In the genomic region with DNA sequence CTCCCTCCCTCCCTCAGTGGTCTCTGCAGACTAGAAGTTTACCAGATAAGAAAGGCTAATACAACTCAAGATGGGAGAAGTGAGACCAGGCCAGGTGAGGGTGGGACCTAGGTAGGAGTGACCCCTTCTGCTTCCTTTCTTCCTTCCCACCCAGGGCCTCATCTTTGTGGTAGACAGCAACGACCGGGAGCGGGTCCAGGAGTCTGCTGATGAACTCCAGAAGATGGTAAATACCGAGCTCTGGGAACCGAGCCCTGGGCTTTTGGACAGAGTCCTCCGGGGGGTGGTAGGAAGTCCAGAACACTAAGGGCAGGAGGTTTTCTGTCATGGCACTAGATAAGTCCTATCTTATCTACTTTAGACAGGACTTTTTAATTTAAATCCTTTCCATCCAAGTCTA, we compare ENCODE assay signal across 10 mouse cellular contexts. TPM values are rescaled to one million over a fixed set of nuclear protein-coding genes. Genes with fewer than 3 reads are reported as not detected.
A peak's percentile ranks its signal among the peaks of the same experiment; 100 is the strongest.
DNase-seq lines count a peak whose midpoint lies in the region; ATAC-seq and TF ChIP-seq lines count a peak whose summit lies in the region.
"Had no signal": no experiment of that assay in that cellular context is flagged by ENCODE, and none has a peak within 500 bp of the region (broad histone marks: within the 10 kb centered on the region; RNA-seq: fewer than 3 reads in every experiment).

No protein-coding gene starts in this region.

- TF ChIP-seq CTCF in intestine, postnatal 0 days (IDR thresholded peaks at IDR 0.05; ENCODE audit: low read depth), result no peak
- TF ChIP-seq CTCF in heart, postnatal 0 days (IDR thresholded peaks at IDR 0.05; ENCODE audit: low read depth), result no peak

- TF ChIP-seq EP300 in heart, postnatal 0 days (IDR thresholded peaks at IDR 0.05; ENCODE audit: low read depth), result no peak

- H3K9me3 ChIP-seq in intestine, embryonic 14.5 days (ENCODE audit: control insufficient read depth, low read length), result no peaks in the 10 kb centered on the region
- no peaks in the 10 kb centered on the region for H3K9me3 ChIP-seq in intestine, postnatal 0 days (ENCODE audit: control insufficient read depth)
- H3K9me3 ChIP-seq in heart, postnatal 0 days (replicated peaks; ENCODE audit: control insufficient read depth, low read length), result no peaks in the 10 kb centered on the region
- no peaks in the 10 kb centered on the region for H3K9me3 ChIP-seq in midbrain, embryonic 12.5 days
- H3K9me3 ChIP-seq: G1E had no signal

- 81% methylated on average over 6 of the region's 6 CpGs for WGBS in intestine, embryonic 14.5 days
- 84% methylated on average over 6 of the region's 6 CpGs for WGBS in intestine, postnatal 0 days
- WGBS in heart, postnatal 0 days, result 57% methylated on average over 6 of the region's 6 CpGs
- WGBS in midbrain, embryonic 12.5 days, result 98% methylated on average over 6 of the region's 6 CpGs

- H3K4me2 ChIP-seq in intestine, embryonic 14.5 days (ENCODE audit: low read length), result peak overlapping the region; percentile 62; the same call in 1 of the 2 replicates
- H3K4me2 ChIP-seq in intestine, postnatal 0 days (replicated peaks; ENCODE audit: low read depth), result no peak overlapping the region
- H3K4me2 ChIP-seq in heart, postnatal 0 days (ENCODE audit: low read depth, low read length), result peak overlapping the region; percentile 84; the same call in 1 of the 2 replicates
- H3K4me2 ChIP-seq in midbrain, embryonic 12.5 days (replicated peaks), result peak overlapping the region; percentile 75

- H3K4me3 ChIP-seq in intestine, embryonic 14.5 days (ENCODE audit: low read depth, low read length), result no peak overlapping the region
- H3K4me3 ChIP-seq in intestine, postnatal 0 days (ENCODE audit: low read depth, low read length), result no peak overlapping the region
- no peak overlapping the region for H3K4me3 ChIP-seq in heart, postnatal 0 days (ENCODE audit: low read depth, low read length)
- H3K4me3 ChIP-seq in midbrain, embryonic 12.5 days, result peak overlapping the region; percentile 95; the same call in 1 of the 2 replicates

- peaks cover 18% of the 10 kb centered on the region for H3K36me3 ChIP-seq in intestine, embryonic 14.5 days (ENCODE audit: control insufficient read depth, insufficient read depth, low read length)
- H3K36me3 ChIP-seq in intestine, postnatal 0 days (ENCODE audit: control insufficient read depth, insufficient read depth), result peaks cover 15% of the 10 kb centered on the region
- peaks cover 17% of the 10 kb centered on the region for H3K36me3 ChIP-seq in heart, postnatal 0 days (replicated peaks; ENCODE audit: control insufficient read depth, insufficient read depth, low read length)
- peaks cover 17% of the 10 kb centered on the region for H3K36me3 ChIP-seq in midbrain, embryonic 12.5 days

- H3K27me3 ChIP-seq in intestine, embryonic 14.5 days (replicated peaks; ENCODE audit: control insufficient read depth, insufficient read depth, low read length), result no peaks in the 10 kb centered on the region
- H3K27me3 ChIP-seq in intestine, postnatal 0 days (replicated peaks; ENCODE audit: control insufficient read depth, insufficient read depth, low read length), result no peaks in the 10 kb centered on the region
- no peaks in the 10 kb centered on the region for H3K27me3 ChIP-seq in heart, postnatal 0 days (ENCODE audit: control insufficient read depth, insufficient read depth, low read length)
- H3K27me3 ChIP-seq in midbrain, embryonic 12.5 days, result no peaks in the 10 kb centered on the region

- H3K27ac ChIP-seq in intestine, embryonic 14.5 days (ENCODE audit: low read depth), result no peak overlapping the region
- H3K27ac ChIP-seq in intestine, postnatal 0 days (ENCODE audit: low read depth, low read length), result no peak overlapping the region
- no peak overlapping the region for H3K27ac ChIP-seq in heart, postnatal 0 days (ENCODE audit: low read depth)
- H3K27ac ChIP-seq in midbrain, embryonic 12.5 days (replicated peaks), result no peak overlapping the region

- peaks cover 24% of the 10 kb centered on the region for H3K4me1 ChIP-seq in intestine, embryonic 14.5 days (replicated peaks; ENCODE audit: control insufficient read depth, insufficient read depth, low read length)
- 0 out of 2 replicates have a peak, but pooled peaks cover 7% of the 10 kb centered on the region for H3K4me1 ChIP-seq in intestine, postnatal 0 days (replicated peaks; ENCODE audit: control insufficient read depth, insufficient read depth, low read length)
- H3K4me1 ChIP-seq in heart, postnatal 0 days (ENCODE audit: control insufficient read depth, insufficient read depth), result peaks cover 23% of the 10 kb centered on the region
- peaks cover 35% of the 10 kb centered on the region for H3K4me1 ChIP-seq in midbrain, embryonic 12.5 days

- H3K9ac ChIP-seq in intestine, embryonic 14.5 days (ENCODE audit: low read length), result no peak overlapping the region
- H3K9ac ChIP-seq in intestine, postnatal 0 days (ENCODE audit: low read depth, low read length), result no peak overlapping the region
- no peak overlapping the region for H3K9ac ChIP-seq in heart, postnatal 0 days (replicated peaks; ENCODE audit: low read depth, low read length)
- H3K9ac ChIP-seq in midbrain, embryonic 12.5 days (replicated peaks), result no peak overlapping the region

- DNase-seq in intestine, embryonic 14.5 days (ENCODE audit: low spot score), result no peak
- peak; percentile 46 to 60 for DNase-seq in cerebellum, postnatal 25 days
- DNase-seq in heart, postnatal 0 days (ENCODE audit: low spot score), result no peak
- DNase-seq in right cerebral cortex, postnatal 10 days (ENCODE audit: low spot score in 2 of 2), result no peak
- DNase-seq in layer of hippocampus, adult 18-20 months (ENCODE audit: low spot score in 2 of 2), result no peak
- DNase-seq in adrenal gland, postnatal 10 days, result no peak
- DNase-seq: kidney, adult 8-10 months had no signal

- ATAC-seq in intestine, embryonic 14.5 days (replicated peaks; ENCODE audit: low FRiP score, low TSS enrichment, low read depth), result no peak
- no peak for ATAC-seq in intestine, postnatal 0 days
- no peak for ATAC-seq in heart, postnatal 0 days (ENCODE audit: insufficient read depth, low read depth)
- ATAC-seq in midbrain, embryonic 12.5 days (ENCODE audit: low FRiP score, low read depth), result no peak

RNA-seq across cellular contexts. Expression of a gene that starts 1.7 kb away (rescaled TPM):
- 276 and 284 TPM in 2 replicates for polyA plus RNA-seq in intestine, embryonic 14.5 days (2014; fragmentation: Nextera tagmentation; extraction: Ambion mirVana)
- polyA plus RNA-seq in intestine, postnatal 0 days (2015; fragmentation: Nextera tagmentation; extraction: Ambion mirVana), result 289 and 307 TPM in 2 replicates
- 219 and 253 TPM in 2 replicates for total RNA-seq in heart, postnatal 0 days (2014; rRNA removed; ENCODE audit: low replicate concordance)
- polyA plus RNA-seq in heart, postnatal 0 days (2015; fragmentation: Nextera tagmentation; extraction: Ambion mirVana), result 235 and 240 TPM in 2 replicates
- polyA plus RNA-seq in midbrain, embryonic 12.5 days (2016; fragmentation: Nextera tagmentation; extraction: Ambion mirVana), result 318 and 320 TPM in 2 replicates
- total RNA-seq in layer of hippocampus, adult 18-20 months (2021), result 100 to 1,000 TPM; 258 to 267 TPM
- total RNA-seq in adrenal gland, postnatal 10 days (2021), result 100 to 1,000 TPM; 178 to 190 TPM

RNA-seq across cellular contexts. Expression of a gene that starts 2.6 kb away (rescaled TPM):
- not detected in 2 replicates for polyA plus RNA-seq in intestine, embryonic 14.5 days (2014; fragmentation: Nextera tagmentation; extraction: Ambion mirVana)
- not detected in 2 replicates for polyA plus RNA-seq in intestine, postnatal 0 days (2015; fragmentation: Nextera tagmentation; extraction: Ambion mirVana)
- not detected in 2 replicates for total RNA-seq in heart, postnatal 0 days (2014; rRNA removed; ENCODE audit: low replicate concordance)
- polyA plus RNA-seq in heart, postnatal 0 days (2015; fragmentation: Nextera tagmentation; extraction: Ambion mirVana), result not detected in 2 replicates
- not detected in 2 replicates for polyA plus RNA-seq in midbrain, embryonic 12.5 days (2016; fragmentation: Nextera tagmentation; extraction: Ambion mirVana)
- total RNA-seq in layer of hippocampus, adult 18-20 months (2021), result not detected
- under 1 TPM in 1 of 2 experiments, not detected in 1; 0.27 TPM for total RNA-seq in adrenal gland, postnatal 10 days (2021)
- total RNA-seq: G1E had no signal
- polyA plus RNA-seq: G1E had no signal

RNA-seq across cellular contexts. Expression of a gene that starts 3.2 kb away (rescaled TPM):
- polyA plus RNA-seq in intestine, embryonic 14.5 days (2014; fragmentation: Nextera tagmentation; extraction: Ambion mirVana), result 7.2 and 8.8 TPM in 2 replicates
- polyA plus RNA-seq in intestine, postnatal 0 days (2015; fragmentation: Nextera tagmentation; extraction: Ambion mirVana), result 5.3 and 6.8 TPM in 2 replicates
- 5.9 and 6.4 TPM in 2 replicates for total RNA-seq in heart, postnatal 0 days (2014; rRNA removed; ENCODE audit: low replicate concordance)
- polyA plus RNA-seq in heart, postnatal 0 days (2015; fragmentation: Nextera tagmentation; extraction: Ambion mirVana), result 4.2 and 4.3 TPM in 2 replicates
- 15.3 and 16.1 TPM in 2 replicates for polyA plus RNA-seq in midbrain, embryonic 12.5 days (2016; fragmentation: Nextera tagmentation; extraction: Ambion mirVana)
- total RNA-seq in layer of hippocampus, adult 18-20 months (2021), result 10 to 100 TPM; 18.3 to 20.8 TPM
- total RNA-seq in adrenal gland, postnatal 10 days (2021), result 10 to 100 TPM; 12.2 to 12.7 TPM

RNA-seq across cellular contexts. Expression of a gene that starts 24.1 kb away (rescaled TPM):
- 0.36 and 3.3 TPM in 2 replicates for polyA plus RNA-seq in intestine, embryonic 14.5 days (2014; fragmentation: Nextera tagmentation; extraction: Ambion mirVana)
- polyA plus RNA-seq in intestine, postnatal 0 days (2015; fragmentation: Nextera tagmentation; extraction: Ambion mirVana), result 0.37 and 1.3 TPM in 2 replicates
- not detected in 2 replicates for total RNA-seq in heart, postnatal 0 days (2014; rRNA removed; ENCODE audit: low replicate concordance)
- not detected in 2 replicates for polyA plus RNA-seq in heart, postnatal 0 days (2015; fragmentation: Nextera tagmentation; extraction: Ambion mirVana)
- polyA plus RNA-seq in midbrain, embryonic 12.5 days (2016; fragmentation: Nextera tagmentation; extraction: Ambion mirVana), result not detected in 2 replicates
- total RNA-seq in layer of hippocampus, adult 18-20 months (2021), result not detected
- not detected for total RNA-seq in adrenal gland, postnatal 10 days (2021)
- total RNA-seq: G1E had no signal
- polyA plus RNA-seq: G1E had no signal

RNA-seq across cellular contexts. Expression of a gene that starts 27.2 kb away (rescaled TPM):
- 22.7 and 26.8 TPM in 2 replicates for polyA plus RNA-seq in intestine, embryonic 14.5 days (2014; fragmentation: Nextera tagmentation; extraction: Ambion mirVana)
- 19.2 and 19.3 TPM in 2 replicates for polyA plus RNA-seq in intestine, postnatal 0 days (2015; fragmentation: Nextera tagmentation; extraction: Ambion mirVana)
- 18.6 and 19.5 TPM in 2 replicates for total RNA-seq in heart, postnatal 0 days (2014; rRNA removed; ENCODE audit: low replicate concordance)
- 11.0 and 12.7 TPM in 2 replicates for polyA plus RNA-seq in heart, postnatal 0 days (2015; fragmentation: Nextera tagmentation; extraction: Ambion mirVana)
- 36.8 and 40.3 TPM in 2 replicates for polyA plus RNA-seq in midbrain, embryonic 12.5 days (2016; fragmentation: Nextera tagmentation; extraction: Ambion mirVana)
- 10 to 100 TPM; 26.0 to 26.6 TPM for total RNA-seq in layer of hippocampus, adult 18-20 months (2021)
- 10 to 100 TPM; 18.4 to 20.1 TPM for total RNA-seq in adrenal gland, postnatal 10 days (2021)

Comparison
In these comparisons a context has a peak if more than half of its experiments do, and no peak if none do; other contexts are left out.
1. DNase-seq: peak in cerebellum, postnatal 25 days (2 of 2); none in intestine, embryonic 14.5 days (single experiment), heart, postnatal 0 days (single experiment), right cerebral cortex, postnatal 10 days (0 of 2), layer of hippocampus, adult 18-20 months (0 of 2) and adrenal gland, postnatal 10 days (single experiment).